Mouse (Mus musculus) spleen, adult 2 months (tissue): ENCODE measurements at regions not wholly inside any gene's neighbourhood (a gene's known extent, or its start where the extent isn't known, plus 50 kb on each side); places are given as distances from the start of the nearest gene placed in this dataset.

Source experiments
- DNase-seq, 2 experiments: peaks; one replicate each; pipeline versions ENCODE4 v3.0.0 to v3.0.0-alpha.2; 2012 to 2021; ENCODE audit warnings: low spot score in 2 of 2, low read depth in 1 of 2
- H3K27ac ChIP-seq: fragments of 200-500 bp; 2 replicates; pipeline ENCODE4 v1.5.1; 2012; ENCODE audit warnings: low read length, inconsistent platforms; ENCODE audit not compliant: insufficient read depth
- H3K27me3 ChIP-seq: fragments of 200-500 bp; 2 replicates; pipeline ENCODE4 v1.6.1; 2012; ENCODE audit warnings: mild to moderate bottlenecking, moderate library complexity, low read length, inconsistent platforms; ENCODE audit not compliant: control insufficient read depth, insufficient read depth
- H3K36me3 ChIP-seq: fragments of 200-500 bp; 2 replicates; pipeline ENCODE4 v1.6.1; 2012; ENCODE audit warnings: mild to moderate bottlenecking, low read length, inconsistent platforms; ENCODE audit not compliant: control insufficient read depth, insufficient read depth
- H3K4me1 ChIP-seq: fragments of 200-500 bp; 2 replicates; pipeline ENCODE4 v1.6.1; 2011; ENCODE audit warnings: inconsistent platforms; ENCODE audit not compliant: control insufficient read depth, insufficient read depth, insufficient read length
- H3K4me3 ChIP-seq: fragments of 200-500 bp; 2 replicates; pipeline ENCODE4 v1.5.1; 2011; ENCODE audit warnings: mild to moderate bottlenecking, inconsistent platforms; ENCODE audit not compliant: insufficient read depth, insufficient read length; ENCODE audit errors: extremely low read depth
- CTCF ChIP-seq: fragments of 200-500 bp; IDR thresholded peaks from 2 replicates; pipeline ENCODE4 v1.5.1; 2011; ENCODE audit warnings: mild to moderate bottlenecking, inconsistent platforms; ENCODE audit not compliant: insufficient read depth, insufficient read length, insufficient replicate concordance; ENCODE audit errors: extremely low read depth
- POLR2A ChIP-seq: fragments of 200-500 bp; IDR thresholded peaks from 2 replicates; pipeline ENCODE4 v1.6.1; 2011; ENCODE audit warnings: low read depth, low read length, inconsistent platforms
- WGBS: fragments of 180-500 bp; shearing (Covaris S2); methylation state at CpG from one replicate; pipeline ENCODE4 v1.1.7; 2018; 5-methylcytosine and 5-hydroxymethylcytosine counted together

- Histone ChIP-seq H3K36me3 (no peaks in the 10 kb centered on the region), H3K27ac (no peak overlapping the region), H3K4me1 (no peaks in the 10 kb centered on the region), H3K27me3 (no peaks in the 10 kb centered on the region), H3K4me3 (no peak overlapping the region)
- DNase-seq: no peak
- WGBS: 90% methylated on average over 1 of the region's 1 CpGs
- TF ChIP-seq POLR2A (no peak), CTCF (no peak)
Measured at GRCm38 (mm10) chr15:72101730-72102129, 1732.6 kb upstream of the Gm6569 start.

- H3K27me3 ChIP-seq: no peaks in the 10 kb centered on the region
- WGBS: 76% methylated on average over 4 of the region's 4 CpGs
Measured at GRCm38 (mm10) chr15:72105830-72106413, 1728.4 kb upstream of the Gm6569 start.

GRCm38 (mm10) chr15:72110520-72110919 is 1723.8 kb upstream of the Gm6569 start:
- DNase-seq: no peak
- Histone ChIP-seq H3K4me1 (no peaks in the 10 kb centered on the region), H3K4me3 (no peak overlapping the region), H3K27me3 (no peaks in the 10 kb centered on the region), H3K27ac (no peak overlapping the region), H3K36me3 (no peaks in the 10 kb centered on the region)
- WGBS: 73% methylated on average over 1 of the region's 1 CpGs
- TF ChIP-seq POLR2A (no peak), CTCF (no peak)

More at GRCm38 (mm10) chr15:72105830-72106413, 1728.4 kb upstream of the Gm6569 start:
- TF ChIP-seq POLR2A (no peak), CTCF (no peak)
- no peaks in the 10 kb centered on the region for H3K36me3 ChIP-seq
- no peak for DNase-seq
- H3K4me3 ChIP-seq: no peak overlapping the region
- no peak overlapping the region for H3K27ac ChIP-seq
- no peaks in the 10 kb centered on the region for H3K4me1 ChIP-seq

GRCm38 (mm10) chr15:72116772-72117171 is 1717.6 kb upstream of the Gm6569 start:
- 77% methylated on average over 4 of the region's 4 CpGs for WGBS
- Histone ChIP-seq H3K4me3 (no peak overlapping the region), H3K27me3 (no peaks in the 10 kb centered on the region), H3K4me1 (no peaks in the 10 kb centered on the region), H3K36me3 (no peaks in the 10 kb centered on the region), H3K27ac (no peak overlapping the region)
- DNase-seq: no peak
- no peak for TF ChIP-seq CTCF
- TF ChIP-seq POLR2A: no peak

- H3K27me3 ChIP-seq: no peaks in the 10 kb centered on the region
- DNase-seq: no peak
- no peak overlapping the region for H3K27ac ChIP-seq
- H3K36me3 ChIP-seq: no peaks in the 10 kb centered on the region
- TF ChIP-seq POLR2A: no peak
- TF ChIP-seq CTCF: no peak
- H3K4me3 ChIP-seq: no peak overlapping the region
- WGBS: 75% methylated on average over 8 of the region's 8 CpGs
- no peaks in the 10 kb centered on the region for H3K4me1 ChIP-seq
Measured at GRCm38 (mm10) chr15:72134226-72134625, 1700.1 kb upstream of the Gm6569 start.

- TF ChIP-seq CTCF: no peak
- TF ChIP-seq POLR2A: no peak
- DNase-seq: no peak
- no peaks in the 10 kb centered on the region for H3K36me3 ChIP-seq
- WGBS: 84% methylated on average over 4 of the region's 4 CpGs
- H3K4me3 ChIP-seq: no peak overlapping the region
- H3K27ac ChIP-seq: no peak overlapping the region
- no peaks in the 10 kb centered on the region for H3K4me1 ChIP-seq
- H3K27me3 ChIP-seq: no peaks in the 10 kb centered on the region
Measured at GRCm38 (mm10) chr15:72135992-72136617, 1698.3 kb upstream of the Gm6569 start.

GRCm38 (mm10) chr15:72140122-72140521 is 1694.2 kb upstream of the Gm6569 start:
- TF ChIP-seq CTCF: no peak
- TF ChIP-seq POLR2A: no peak
- 83% methylated on average over 2 of the region's 2 CpGs for WGBS
- H3K36me3 ChIP-seq: no peaks in the 10 kb centered on the region

More at GRCm38 (mm10) chr15:72140122-72140521, 1694.2 kb upstream of the Gm6569 start:
- Histone ChIP-seq H3K4me3 (no peak overlapping the region), H3K27ac (no peak overlapping the region), H3K4me1 (no peaks in the 10 kb centered on the region), H3K27me3 (no peaks in the 10 kb centered on the region)
- no peak for DNase-seq
